Mouse (Mus musculus) limb, embryonic 15.5 days (tissue): ENCODE data around the gene Dph1. TPM values are rescaled to one million over a fixed set of nuclear protein-coding genes. Genes with fewer than 3 reads are reported as not detected.
"Not testable (repeated sequence)": the region's sequence is repeated elsewhere in the genome, so short reads cannot be mapped to it uniquely, and the experiment has no call there.

ENCODE experiments used
- ATAC-seq: fragments of 200-750 bp; cut with Nextera tagmentation; 2 replicates; pipeline ENCODE4 v1.8.0; 2017; ENCODE audit warnings: low read depth, moderate TSS enrichment; ENCODE audit not compliant: insufficient number of reproducible peaks, low FRiP score, low TSS enrichment
- H3K27ac ChIP-seq: fragments of 300-500 bp; sonication (generic); 2 replicates; pipeline ENCODE4 v1.5.1; 2015; ENCODE audit warnings: moderate library complexity, mild to moderate bottlenecking, inconsistent platforms
- H3K27me3 ChIP-seq: fragments of 300-500 bp; sonication (generic); 2 replicates; pipeline ENCODE4 v1.6.1; 2015; ENCODE audit warnings: inconsistent platforms
- H3K36me3 ChIP-seq: fragments of 300-500 bp; sonication (generic); 2 replicates; pipeline ENCODE4 v1.6.1; 2015; ENCODE audit warnings: inconsistent platforms
- H3K4me1 ChIP-seq: fragments of 300-500 bp; sonication (generic); 2 replicates; pipeline ENCODE4 v1.6.1; 2015; ENCODE audit warnings: inconsistent platforms
- H3K4me2 ChIP-seq: fragments of 300-500 bp; sonication (generic); 2 replicates; pipeline ENCODE4 v1.6.1; 2015; ENCODE audit warnings: mild to moderate bottlenecking, inconsistent platforms
- H3K4me3 ChIP-seq: fragments of 300-500 bp; sonication (generic); 2 replicates; pipeline ENCODE4 v1.5.1; 2015; ENCODE audit warnings: mild to moderate bottlenecking, inconsistent platforms
- H3K9ac ChIP-seq: fragments of 300-500 bp; sonication (generic); 2 replicates; pipeline ENCODE4 v1.6.1; 2015; ENCODE audit warnings: inconsistent platforms
- H3K9me3 ChIP-seq: fragments of 300-500 bp; sonication (generic); 2 replicates; pipeline ENCODE4 v1.6.1; 2016; ENCODE audit warnings: inconsistent platforms
- WGBS: fragments of 180-500 bp; shearing (Covaris S2); methylation state at CpG from one replicate; pipeline ENCODE4 v1.1.7; 2015; 5-methylcytosine and 5-hydroxymethylcytosine counted together
- polyA plus RNA-seq: library from polyadenylated mRNA; unstranded; fragments of >200 nt; fragmentation: Nextera tagmentation; extraction: Ambion mirVana; gene quantifications from 2 replicates; pipeline ENCODE4 v1.2.1, GENCODE M21; 2015

Dph1 gene
- polyA plus RNA-seq, 1 experiment from 2014 or later, result 21.1 TPM

- H3K36me3 ChIP-seq, result peaks cover 49% of the 10 kb centered on the region
- no peak overlapping the region for H3K9ac ChIP-seq
- no peak overlapping the region for H3K4me3 ChIP-seq
- H3K4me2 ChIP-seq, result no peak overlapping the region
- H3K4me1 ChIP-seq, result peaks cover 9% of the 10 kb centered on the region
- H3K9me3 ChIP-seq, result no peaks in the 10 kb centered on the region
- 54% methylated on average over 2 of the region's 2 CpGs for WGBS
- ATAC-seq, result no peak
- no peak overlapping the region for H3K27ac ChIP-seq
- H3K27me3 ChIP-seq, result no peaks in the 10 kb centered on the region
These were observed 6.1 kb downstream of the Dph1 start for GRCm38 (mm10) chr11:75184986-75185385.

- Histone ChIP-seq H3K27me3 (no peaks in the 10 kb centered on the region), H3K9ac (no peak overlapping the region), H3K4me3 (no peak overlapping the region), H3K36me3 (peaks cover 53% of the 10 kb centered on the region), H3K4me1 (peaks cover 7% of the 10 kb centered on the region), H3K27ac (no peak overlapping the region), H3K4me2 (no peak overlapping the region), H3K9me3 (no peaks in the 10 kb centered on the region)
- no peak for ATAC-seq
- WGBS, result 92% methylated on average over 5 of the region's 5 CpGs
These were observed 6.5 kb downstream of the Dph1 start for GRCm38 (mm10) chr11:75184573-75184972.

- H3K9ac ChIP-seq, result no peak overlapping the region
- no peak overlapping the region for H3K4me2 ChIP-seq
- no peak for ATAC-seq
- H3K27ac ChIP-seq, result no peak overlapping the region
- H3K9me3 ChIP-seq, result no peaks in the 10 kb centered on the region
- WGBS, result 76% methylated on average over 2 of the region's 2 CpGs
- peaks cover 53% of the 10 kb centered on the region for H3K36me3 ChIP-seq
- no peak overlapping the region for H3K4me3 ChIP-seq
- H3K4me1 ChIP-seq, result peaks cover 6% of the 10 kb centered on the region
- no peaks in the 10 kb centered on the region for H3K27me3 ChIP-seq
These were observed 7.0 kb downstream of the Dph1 start for GRCm38 (mm10) chr11:75183917-75184570.

GRCm38 (mm10) chr11:75178672-75179208 lies 12.3 kb downstream of the Dph1 start, which contains the start of gene Ovca2:
TSS of gene Ovca2 (minus strand) at chr11:75178835.
- under 1% methylated on average over 33 of the region's 33 CpGs for WGBS

GRCm38 (mm10) chr11:75178011-75178410 lies 13.0 kb downstream of the Dph1 start:
- Histone ChIP-seq H3K4me3 (peak overlapping the region; percentile 81), H3K9me3 (no peaks in the 10 kb centered on the region), H3K4me1 (peaks cover 32% of the 10 kb centered on the region), H3K9ac (peak overlapping the region; percentile 70), H3K4me2 (peak overlapping the region; percentile 81), H3K27me3 (peaks cover 10% of the 10 kb centered on the region), H3K27ac (peak overlapping the region; percentile 84), H3K36me3 (peaks cover 45% of the 10 kb centered on the region)
- WGBS, result 44% methylated on average over 12 of the region's 12 CpGs
- no peak for ATAC-seq

More at GRCm38 (mm10) chr11:75178672-75179208, 12.3 kb downstream of the Dph1 start, which contains the start of gene Ovca2:
- Histone ChIP-seq H3K36me3 (peaks cover 53% of the 10 kb centered on the region), H3K4me3 (peak within 1 kb of the TSS; percentile 81), H3K27me3 (peaks cover 2% of the 10 kb centered on the region), H3K4me2 (peak within 1 kb of the TSS; percentile 81), H3K27ac (peak within 1 kb of the TSS; percentile 84), H3K4me1 (peaks cover 25% of the 10 kb centered on the region), H3K9me3 (no peaks in the 10 kb centered on the region), H3K9ac (peak within 1 kb of the TSS; percentile 70)
- peak; percentile 89 for ATAC-seq

- not testable (repeated sequence) for H3K9ac ChIP-seq, H3K4me2 ChIP-seq, H3K9me3 ChIP-seq, H3K27ac ChIP-seq, ATAC-seq, H3K4me3 ChIP-seq
- H3K4me1 ChIP-seq, result peaks cover 62% of the 10 kb centered on the region
- 67% methylated on average over 6 of the region's 6 CpGs for WGBS
- H3K27me3 ChIP-seq, result peaks cover 44% of the 10 kb centered on the region
- peaks cover 14% of the 10 kb centered on the region for H3K36me3 ChIP-seq
These were observed 16.5 kb downstream of the Dph1 start for GRCm38 (mm10) chr11:75174574-75174973.

GRCm38 (mm10) chr11:75173799-75174165 lies 17.3 kb downstream of the Dph1 start:
- peak overlapping the region; percentile 85 for H3K4me2 ChIP-seq
- peaks cover 14% of the 10 kb centered on the region for H3K36me3 ChIP-seq
- no peak overlapping the region for H3K9ac ChIP-seq
- H3K9me3 ChIP-seq, result no peaks in the 10 kb centered on the region
- ATAC-seq, result no peak
- no peak overlapping the region for H3K27ac ChIP-seq
- H3K27me3 ChIP-seq, result peaks cover 44% of the 10 kb centered on the region
- H3K4me1 ChIP-seq, result peaks cover 63% of the 10 kb centered on the region
- 3% methylated on average over 15 of the region's 15 CpGs for WGBS
- H3K4me3 ChIP-seq, result peak overlapping the region; percentile 58

- Histone ChIP-seq H3K36me3 (peaks cover 14% of the 10 kb centered on the region), H3K4me2 (peak overlapping the region; percentile 85), H3K4me1 (peaks cover 64% of the 10 kb centered on the region), H3K27ac (no peak overlapping the region), H3K9ac (no peak overlapping the region), H3K4me3 (peak overlapping the region; percentile 58), H3K27me3 (peaks cover 44% of the 10 kb centered on the region), H3K9me3 (no peaks in the 10 kb centered on the region)
- under 1% methylated on average over 70 of the region's 71 CpGs for WGBS
- peak; percentile 30 for ATAC-seq
These were observed 17.8 kb downstream of the Dph1 start for GRCm38 (mm10) chr11:75173095-75173798.

- Histone ChIP-seq H3K9me3 (no peaks in the 10 kb centered on the region), H3K9ac (no peak overlapping the region), H3K4me3 (peak overlapping the region; percentile 58), H3K27me3 (peaks cover 51% of the 10 kb centered on the region), H3K4me1 (peaks cover 63% of the 10 kb centered on the region), H3K27ac (no peak overlapping the region), H3K4me2 (peak overlapping the region; percentile 85), H3K36me3 (peaks cover 9% of the 10 kb centered on the region)
- under 1% methylated on average over 73 of the region's 75 CpGs for WGBS
- ATAC-seq, result 0 out of 2 replicates have a peak, but pooled peaks have one; percentile 0
These were observed 18.6 kb downstream of the Dph1 start for GRCm38 (mm10) chr11:75172151-75173094.

- Histone ChIP-seq H3K27ac (no peak overlapping the region), H3K36me3 (peaks cover 4% of the 10 kb centered on the region; the same call in 1 of the 2 replicates), H3K4me2 (peak overlapping the region; percentile 85; the same call in 1 of the 2 replicates), H3K27me3 (peaks cover 62% of the 10 kb centered on the region), H3K9ac (no peak overlapping the region), H3K4me3 (peak overlapping the region; percentile 58; the same call in 1 of the 2 replicates), H3K4me1 (peaks cover 74% of the 10 kb centered on the region), H3K9me3 (no peaks in the 10 kb centered on the region)
- WGBS, result 13% methylated on average over 17 of the region's 17 CpGs
- ATAC-seq, result no peak
These were observed 19.7 kb downstream of the Dph1 start for GRCm38 (mm10) chr11:75171186-75171865.
